Mouse (Mus musculus) forebrain, embryonic 11.5 days (tissue): Measurements from ENCODE around the gene Sfxn1. TPM values are rescaled to one million over a fixed set of nuclear protein-coding genes. Genes with fewer than 3 reads are reported as not detected.

Experiments used
- ATAC-seq: fragments of 200-750 bp; cut with Nextera tagmentation; replicated peaks from 2 replicates; pipeline ENCODE4 v1.8.0; 2017; ENCODE audit warnings: moderate TSS enrichment; ENCODE audit not compliant: low FRiP score
- DNase-seq: peaks from one replicate; pipeline ENCODE4 v3.0.0-alpha.2; 2017; ENCODE audit warnings: low spot score
- H3K27ac ChIP-seq: fragments of 300-500 bp; sonication (generic); 2 replicates; pipeline ENCODE4 v1.5.1; 2014; ENCODE audit warnings: low read depth, low read length
- H3K27me3 ChIP-seq: fragments of 300-500 bp; sonication (generic); 2 replicates; pipeline ENCODE4 v1.6.1; 2014; ENCODE audit warnings: mild to moderate bottlenecking, low read length, mixed read lengths; ENCODE audit not compliant: control insufficient read depth, insufficient read depth
- H3K36me3 ChIP-seq: fragments of 300-500 bp; sonication (generic); 2 replicates; pipeline ENCODE4 v1.6.1; 2014; ENCODE audit warnings: mild to moderate bottlenecking, low read length, moderate library complexity, mixed read lengths; ENCODE audit not compliant: control insufficient read depth, insufficient read depth
- H3K4me1 ChIP-seq: fragments of 300-500 bp; sonication (generic); replicated peaks from 2 replicates; pipeline ENCODE4 v1.6.1; 2014; ENCODE audit warnings: low read length, mixed read lengths; ENCODE audit not compliant: control insufficient read depth, insufficient read depth
- H3K4me2 ChIP-seq: fragments of 300-500 bp; sonication (generic); 2 replicates; pipeline ENCODE4 v1.6.1; 2014; ENCODE audit warnings: low read depth, mild to moderate bottlenecking, low read length, moderate library complexity, mixed read lengths; ENCODE audit not compliant: severe bottlenecking
- H3K4me3 ChIP-seq: fragments of 300-500 bp; sonication (generic); 2 replicates; pipeline ENCODE4 v1.5.1; 2014; ENCODE audit warnings: low read depth, low read length
- H3K9ac ChIP-seq: fragments of 300-500 bp; sonication (generic); 2 replicates; pipeline ENCODE4 v1.6.1; 2014; ENCODE audit warnings: low read length
- H3K9me3 ChIP-seq: fragments of 300-500 bp; sonication (generic); 2 replicates; pipeline ENCODE4 v1.6.1; 2016; ENCODE audit warnings: low read length, mixed read lengths; ENCODE audit not compliant: control insufficient read depth
- WGBS: fragments of 180-500 bp; shearing (Covaris S2); extraction: QIAGEN DNeasy Blood & Tissue Kit; methylation state at CpG from one replicate; pipeline ENCODE4 v1.1.7; 2014; 5-methylcytosine and 5-hydroxymethylcytosine counted together
- polyA plus RNA-seq: library from polyadenylated mRNA; unstranded; fragments of >200 nt; fragmentation: Nextera tagmentation; extraction: Ambion mirVana; gene quantifications from 2 replicates; pipeline ENCODE4 v1.2.1, GENCODE M21; 2014

Gene Sfxn1
- polyA plus RNA-seq, 1 experiment from 2014 or later, result 94.5 TPM

- H3K36me3 ChIP-seq, result no peaks in the 10 kb centered on the region
- no peaks in the 10 kb centered on the region for H3K9me3 ChIP-seq
- no peak overlapping the region for H3K27ac ChIP-seq
- H3K4me3 ChIP-seq, result no peak overlapping the region
- ATAC-seq, result no peak
- no peak for DNase-seq
- no peaks in the 10 kb centered on the region for H3K27me3 ChIP-seq
- H3K4me1 ChIP-seq, result peaks cover 3% of the 10 kb centered on the region; the same call in 1 of the 2 replicates
- H3K4me2 ChIP-seq, result no peak overlapping the region
- WGBS, result 81% methylated on average over 2 of the region's 2 CpGs
- H3K9ac ChIP-seq, result no peak overlapping the region
These were observed 84.2 kb downstream of the Sfxn1 start for GRCm38 (mm10) chr13:54155822-54156221.

Other genes starting within 250 kb of the Sfxn1 start
- gene Drd1, start 16.2 kb upstream of the Sfxn1 start, polyA plus RNA-seq, result 0.15 and 0.19 TPM in 2 replicates
- gene Hrh2, start 120.3 kb downstream of the Sfxn1 start, polyA plus RNA-seq, result not detected in 2 replicates